Mouse (Mus musculus) kidney, adult 9 months (tissue): ENCODE results near the gene Lypd3.
"Not testable (repeated sequence)": the region's sequence is repeated elsewhere in the genome, so short reads cannot be mapped to it uniquely, and the experiment has no call there.

Experiments used
- DNase-seq: peaks from one replicate; pipeline ENCODE4 v3.0.0; 2022

Lypd3 gene

GRCm38 (mm10) chr7:24664959-24665358, 28.6 kb downstream of the Lypd3 start:
- no peak for DNase-seq

- DNase-seq = no peak
These were observed 35.6 kb downstream of the Lypd3 start for GRCm38 (mm10) chr7:24671944-24672439.

GRCm38 (mm10) chr7:24676575-24676974, 40.2 kb downstream of the Lypd3 start, which contains the start of gene Tex101:
Tex101 (minus strand) TSS chr7:24676675.
- DNase-seq = no peak

DNA sequence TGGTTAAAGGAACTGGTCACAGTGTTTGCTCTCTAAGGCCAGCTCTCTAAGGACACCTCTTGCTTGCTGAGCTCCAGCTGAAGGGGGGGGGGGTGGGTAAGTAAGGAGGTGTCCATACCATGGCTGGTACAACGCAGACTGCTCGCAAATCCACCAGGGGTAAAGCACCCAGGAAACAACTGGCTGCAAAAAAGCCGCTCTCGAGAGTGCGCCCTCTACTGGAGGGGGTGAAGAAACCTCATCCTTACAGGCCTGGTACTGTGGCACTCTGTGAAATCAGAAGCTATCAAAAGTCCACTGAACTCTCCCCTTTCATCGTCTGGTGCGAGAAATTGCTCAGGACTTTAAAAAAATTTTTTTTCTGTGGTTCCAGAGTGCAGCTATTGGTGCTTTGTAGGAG, 47.8 kb downstream of the Lypd3 start:
- DNase-seq = not testable (repeated sequence)

DNA sequence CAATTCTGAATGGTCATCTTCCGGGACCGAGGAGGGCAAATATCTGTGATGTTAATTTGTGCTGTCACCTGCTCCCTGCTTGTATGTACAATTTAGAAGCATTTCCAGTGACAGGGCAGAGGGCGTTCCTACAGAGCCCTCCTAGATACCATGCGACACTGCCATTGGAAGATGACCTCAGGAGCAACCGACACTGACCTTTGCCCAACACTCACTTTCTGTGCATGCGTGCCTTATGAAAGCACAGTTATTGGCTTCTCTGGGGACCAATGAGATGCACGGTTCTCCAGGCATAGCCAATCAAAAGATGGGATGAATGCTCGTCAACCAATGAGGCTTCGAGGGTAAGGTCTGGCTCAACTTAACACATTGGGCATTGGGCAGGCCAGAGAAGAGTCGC, 51.2 kb downstream of the Lypd3 start:
- not testable (repeated sequence) for DNase-seq
